Mouse (Mus musculus): Measurements from ENCODE around the gene Gm44596. TPM values are rescaled to one million over a fixed set of nuclear protein-coding genes. Genes with fewer than 3 reads are reported as not detected.
"Not testable (repeated sequence)": the region's sequence is repeated elsewhere in the genome, so short reads cannot be mapped to it uniquely, and the experiment has no call there.

Gene Gm44596
- total RNA-seq, 2 experiments from 2014 or later, result not detected

DNA sequence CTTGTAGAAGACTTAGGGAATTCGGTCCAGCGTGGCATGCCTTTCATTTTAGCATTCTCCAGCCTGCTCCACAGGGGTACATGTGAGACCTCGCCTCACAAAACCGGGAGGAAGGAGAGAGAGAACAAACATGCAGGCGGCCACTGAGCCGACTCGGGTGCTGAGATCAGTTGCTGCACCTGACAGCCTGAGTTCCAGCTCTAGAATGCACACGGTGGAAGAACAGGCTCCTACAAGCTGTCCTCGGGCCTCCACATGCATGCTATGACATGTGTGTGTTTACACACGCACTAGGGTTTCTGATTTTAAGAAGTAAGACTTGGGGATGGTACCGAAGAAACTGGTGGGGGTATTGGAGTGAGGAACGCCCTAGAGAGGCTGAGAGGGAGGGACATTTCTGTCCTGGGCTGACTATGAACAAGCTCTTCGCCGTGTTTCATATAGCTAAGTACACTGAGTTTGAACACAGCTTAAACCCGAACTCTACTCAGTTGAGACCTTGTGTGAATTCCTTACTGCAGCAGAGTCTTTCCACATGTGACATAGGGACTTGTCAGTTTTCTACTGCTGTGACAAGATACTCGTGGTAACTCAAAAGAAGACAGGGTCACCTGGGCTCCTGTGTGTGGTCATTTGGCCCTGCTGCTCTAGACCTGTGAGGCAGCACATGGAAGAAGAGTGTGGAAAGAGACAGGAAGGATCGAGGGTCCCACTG, 1.2 kb downstream of the Gm44596 start:
- DNase-seq, result no peak
- intact Hi-C loops (cut with DNase I; ENCODE audit: low total_unique reads), result no loop called here

GRCm38 (mm10) chr6:128379636-128380035, 4.3 kb downstream of the Gm44596 start:
- DNase-seq, result no peak
- intact Hi-C loops (cut with DNase I; ENCODE audit: low total_unique reads), result no loop called here

GRCm38 (mm10) chr6:128380594-128381167, 5.4 kb downstream of the Gm44596 start:
- intact Hi-C loops (cut with DNase I; ENCODE audit: low total_unique reads); DNase-seq: not testable (repeated sequence)

DNA sequence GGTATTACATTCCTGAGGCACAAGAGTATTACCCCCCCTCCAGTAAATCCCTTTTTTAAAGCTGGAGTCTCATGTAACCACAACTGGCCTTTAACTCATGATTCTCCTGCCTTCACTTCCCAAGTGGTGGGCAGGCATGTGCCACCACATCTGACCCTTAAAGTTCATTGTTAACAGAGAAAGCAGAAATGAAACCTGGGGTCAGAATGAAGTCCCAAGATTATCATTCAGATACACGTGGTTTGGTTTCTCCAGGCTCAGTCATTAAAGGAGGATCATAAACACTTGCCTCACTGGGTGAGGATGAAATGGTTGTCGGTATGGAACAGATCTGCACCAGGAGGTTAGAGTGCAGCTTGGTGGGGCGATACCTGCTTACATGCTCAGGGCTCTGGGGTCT, 6.0 kb downstream of the Gm44596 start:
- DNase-seq, result no peak
- intact Hi-C loops (cut with DNase I; ENCODE audit: low total_unique reads), result no loop called here

- intact Hi-C loops (cut with DNase I; ENCODE audit: low total_unique reads), result no loop called here
- DNase-seq, result no peak
These were observed 8.4 kb downstream of the Gm44596 start for GRCm38 (mm10) chr6:128383752-128384151.

DNA sequence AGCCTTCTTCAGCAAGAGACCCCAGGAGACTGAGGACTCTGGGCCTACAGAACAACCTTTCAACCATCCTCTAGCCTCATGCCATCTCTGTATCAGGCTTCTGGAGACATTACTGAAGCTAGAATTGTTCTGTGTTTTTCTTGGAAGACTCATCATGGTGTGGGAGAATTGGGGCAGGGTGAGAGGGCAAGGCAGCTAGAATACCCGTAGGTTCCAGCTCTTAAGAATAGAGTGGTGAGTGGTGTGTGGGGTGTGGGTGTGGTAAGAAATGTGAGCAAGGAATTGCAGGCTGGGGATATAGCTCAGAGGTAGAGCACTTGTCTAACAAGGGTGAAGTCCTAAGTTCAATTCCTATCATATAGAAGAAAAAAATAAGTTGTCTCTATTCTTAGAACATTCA, 9.7 kb downstream of the Gm44596 start:
- intact Hi-C loops (cut with DNase I; ENCODE audit: low total_unique reads), result no loop called here
- no peak for DNase-seq

DNA sequence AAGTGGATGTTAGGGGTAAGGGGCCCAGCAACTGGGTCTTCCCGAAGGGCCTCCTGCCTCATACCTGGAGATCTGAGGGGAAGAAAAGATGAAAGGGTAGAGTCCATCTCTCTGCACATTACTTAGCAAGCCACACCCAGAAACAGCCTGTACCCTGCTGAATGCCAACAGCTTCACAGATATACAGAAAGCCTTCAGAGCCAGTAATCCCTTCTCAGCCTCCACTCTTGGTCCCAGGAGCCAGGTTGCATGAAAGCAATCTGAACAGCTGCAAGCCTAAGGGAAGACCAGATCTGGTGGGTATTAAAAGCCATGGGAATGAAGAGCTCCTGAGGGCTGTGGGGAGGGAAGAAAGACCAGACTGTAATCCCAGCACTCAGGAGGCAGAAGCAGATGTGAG, 13.9 kb downstream of the Gm44596 start:
- no peak for DNase-seq
- intact Hi-C loops (cut with DNase I; ENCODE audit: low total_unique reads), result no loop called here

DNA sequence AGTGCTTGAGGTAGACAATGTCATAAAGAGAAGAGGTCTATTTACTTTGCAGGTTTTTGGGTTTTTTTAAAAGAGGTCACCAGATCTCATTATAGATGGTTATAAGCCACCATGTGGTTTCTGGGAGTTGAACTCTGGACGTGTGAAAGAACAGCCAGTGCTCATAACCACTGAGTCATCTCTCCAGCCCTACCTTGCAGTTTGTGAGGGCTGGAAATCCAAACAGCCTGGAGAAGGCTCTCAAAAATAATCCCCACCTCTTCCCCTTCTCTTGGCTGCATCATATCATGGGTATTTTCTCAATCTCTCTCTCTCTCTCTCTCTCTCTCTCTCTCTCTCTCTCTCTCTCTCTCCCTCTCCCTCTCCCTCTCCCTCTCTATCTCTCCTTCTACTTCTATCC, 15.4 kb downstream of the Gm44596 start:
- intact Hi-C loops (cut with DNase I; ENCODE audit: low total_unique reads), result no loop called here
- DNase-seq, result no peak

DNA sequence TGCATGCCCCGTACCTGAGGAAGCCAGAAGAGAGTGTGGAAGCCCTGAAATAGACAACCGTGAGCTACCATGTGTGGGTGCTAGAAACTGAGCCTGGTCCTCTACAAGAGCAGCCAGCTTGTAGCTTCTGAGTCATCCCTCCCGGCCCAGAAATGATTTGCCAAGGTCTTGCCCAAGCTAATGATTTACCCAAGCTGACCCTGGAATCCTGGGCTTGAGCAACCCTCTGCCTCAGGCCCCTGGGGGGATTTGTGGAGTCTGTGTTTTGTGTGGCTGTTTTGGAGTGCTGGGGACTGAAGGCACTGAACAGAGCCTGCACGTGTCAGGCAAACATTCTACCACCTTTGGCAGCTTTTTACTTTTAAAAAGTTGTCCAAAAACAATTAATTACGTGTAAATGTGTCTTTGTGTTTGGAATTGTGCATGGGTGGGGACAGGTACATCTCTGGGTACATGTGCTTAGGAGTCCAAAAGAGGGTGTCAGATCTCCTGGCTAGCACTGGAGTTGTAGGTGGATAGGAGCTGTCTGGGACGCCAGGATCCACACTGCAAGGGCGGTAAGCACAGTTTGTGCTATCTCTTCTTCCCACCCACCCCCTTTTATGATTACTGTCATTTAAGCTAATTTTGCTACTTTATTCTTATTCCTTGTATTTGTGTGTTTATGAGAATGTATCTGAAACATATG, 22.4 kb downstream of the Gm44596 start:
- no peak for DNase-seq
- intact Hi-C loops (cut with DNase I; ENCODE audit: low total_unique reads), result no loop called here

- intact Hi-C loops (cut with DNase I; ENCODE audit: low total_unique reads), result no loop called here
- DNase-seq, result no peak
These were observed 23.7 kb downstream of the Gm44596 start, which contains the start of gene Nrip2 for GRCm38 (mm10) chr6:128398996-128399395. TSS of gene Nrip2 (plus strand) at chr6:128399296.

GRCm38 (mm10) chr6:128399421-128400185, 24.3 kb downstream of the Gm44596 start:
- intact Hi-C loops (cut with DNase I; ENCODE audit: low total_unique reads), result no loop called here
- peak; percentile 36 for DNase-seq

GRCm38 (mm10) chr6:128404708-128405107, 29.4 kb downstream of the Gm44596 start:
- no peak for DNase-seq
- intact Hi-C loops (cut with DNase I; ENCODE audit: low total_unique reads), result no loop called here

DNA sequence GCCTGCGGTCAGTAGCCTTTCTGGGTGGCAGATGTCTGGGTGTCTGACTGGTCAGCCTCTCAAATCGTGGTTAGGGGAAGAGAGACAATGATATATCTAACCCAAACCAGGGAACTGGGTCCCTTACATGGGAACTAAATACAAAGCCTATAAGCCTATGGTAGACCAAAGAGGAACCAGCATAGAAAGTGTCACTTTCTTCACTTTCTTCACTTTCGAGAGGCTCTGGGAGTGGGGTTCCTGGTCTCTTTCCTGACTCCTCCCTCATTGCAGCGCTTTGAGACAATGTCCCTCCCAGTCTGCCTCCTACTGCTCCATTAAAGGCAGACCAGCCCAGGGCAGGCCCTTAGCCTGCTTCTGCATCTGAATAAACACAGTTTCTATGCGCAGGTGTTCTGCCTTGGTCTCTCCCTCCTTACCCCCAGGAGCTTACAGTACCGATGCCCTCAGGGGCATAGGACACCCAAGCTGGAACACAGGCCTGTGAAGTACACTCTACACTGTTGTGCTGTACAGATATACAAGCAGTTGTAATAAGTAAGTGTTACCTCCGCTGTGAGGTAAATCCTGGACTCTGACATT, 33.3 kb downstream of the Gm44596 start:
- no peak for DNase-seq
- intact Hi-C loops (cut with DNase I; ENCODE audit: low total_unique reads), result no loop called here

- intact Hi-C loops (cut with DNase I; ENCODE audit: low total_unique reads), result loop anchor here (5.0 kb wide), 2 partner anchors 38 to 93 kb away; no protein-coding TSS in a partner anchor
- DNase-seq, result no peak
These were observed 35.0 kb downstream of the Gm44596 start for GRCm38 (mm10) chr6:128410305-128410704.

- DNase-seq, result peak; percentile 60
- intact Hi-C loops (cut with DNase I; ENCODE audit: low total_unique reads), result loop anchor here (5.0 kb wide), 2 partner anchors 39 to 94 kb away; no protein-coding TSS in a partner anchor
These were observed 35.8 kb downstream of the Gm44596 start for GRCm38 (mm10) chr6:128411115-128411514.

DNA sequence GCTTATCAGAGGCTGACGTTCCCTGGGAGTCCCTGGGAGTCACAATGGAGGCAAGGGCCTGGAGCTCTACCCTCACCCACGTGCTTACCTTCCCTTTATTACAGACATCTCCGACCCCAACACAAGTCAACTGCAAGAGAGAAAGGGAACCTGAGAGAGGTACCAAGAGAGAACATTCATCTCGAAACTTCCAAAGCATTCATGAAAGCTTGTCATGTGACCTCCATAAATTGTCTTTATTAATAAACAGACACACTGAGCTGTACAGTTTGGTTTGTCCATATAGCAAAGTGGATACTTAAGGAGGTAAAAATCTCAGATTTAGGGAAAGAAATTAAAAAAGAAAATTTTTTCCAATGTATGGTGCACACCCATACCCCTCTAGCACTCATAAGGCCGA, 40.9 kb downstream of the Gm44596 start:
- no peak for DNase-seq
- intact Hi-C loops (cut with DNase I; ENCODE audit: low total_unique reads), result no loop called here

DNA sequence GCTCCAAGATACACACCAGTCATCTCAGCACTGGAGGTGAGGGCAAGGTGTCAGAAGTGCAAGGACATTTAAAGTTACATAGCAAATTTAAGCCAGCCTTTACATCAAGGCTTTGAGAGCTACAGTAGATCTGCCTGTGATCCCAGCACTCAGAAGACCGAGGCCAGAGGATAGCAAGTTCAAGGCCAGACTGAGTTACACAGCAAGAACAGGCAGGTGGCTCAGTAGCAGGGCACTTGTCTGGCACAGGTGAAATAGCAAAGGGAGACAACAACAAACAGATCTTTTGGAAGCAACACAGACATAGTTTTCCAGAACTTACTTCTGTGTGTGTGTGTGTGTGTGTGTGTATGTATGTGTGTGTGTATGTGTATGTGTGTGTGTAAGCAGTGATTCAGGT, 42.8 kb downstream of the Gm44596 start:
- no peak for DNase-seq
- intact Hi-C loops (cut with DNase I; ENCODE audit: low total_unique reads), result no loop called here

GRCm38 (mm10) chr6:128421036-128421435, 45.7 kb downstream of the Gm44596 start:
- intact Hi-C loops (cut with DNase I; ENCODE audit: low total_unique reads), result no loop called here
- DNase-seq, result no peak

DNA sequence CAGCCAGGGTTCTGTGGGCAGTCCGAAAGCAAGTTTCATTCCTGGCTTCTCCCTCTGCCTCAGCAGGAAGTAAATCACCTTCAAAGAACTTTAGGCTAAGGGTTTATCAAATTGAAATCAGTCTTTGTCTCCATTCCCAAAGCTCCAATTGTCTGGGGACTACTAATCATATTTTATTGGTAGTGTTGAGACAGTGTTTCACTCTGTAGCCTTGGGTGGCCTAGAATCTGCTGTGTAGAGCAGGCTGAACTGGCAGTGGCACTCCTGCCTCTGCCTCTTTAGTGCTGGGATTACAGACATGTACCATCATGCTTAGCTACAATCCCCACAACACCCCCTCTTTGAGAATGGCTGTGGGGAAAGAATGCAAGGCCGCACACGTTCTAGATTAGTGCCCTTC, 46.2 kb downstream of the Gm44596 start:
- intact Hi-C loops (cut with DNase I; ENCODE audit: low total_unique reads), result no loop called here
- no peak for DNase-seq

All from gastrocnemius, postnatal 14 days (tissue).